Comparison of ENCODE assay signal across 8 mouse cellular contexts in genomic region chr6:149101076-149101942, GRCm38 (mm10). TPM values are rescaled to one million over a fixed set of nuclear protein-coding genes. Genes with fewer than 3 reads are reported as not detected.
A peak's percentile ranks its signal among the peaks of the same experiment; 100 is the strongest.
DNase-seq lines count a peak whose midpoint lies in the region; ATAC-seq lines count a peak whose summit lies in the region.

Dennd5b (minus strand) TSS chr6:149101680.

- peaks cover 7% of the 10 kb centered on the region for H3K4me1 ChIP-seq in forebrain, embryonic 12.5 days
- peaks cover 3% of the 10 kb centered on the region; the same call in 1 of the 2 replicates for H3K4me1 ChIP-seq in heart, embryonic 16.5 days (ENCODE audit: control insufficient read depth, insufficient read depth, low read length)
- H3K4me1 ChIP-seq in liver, embryonic 13.5 days (replicated peaks): no peaks in the 10 kb centered on the region
- H3K4me1 ChIP-seq in neural tube, embryonic 12.5 days: peaks cover 6% of the 10 kb centered on the region; the same call in 1 of the 2 replicates

- peak within 1 kb of the TSS; percentile 72 for H3K4me2 ChIP-seq in forebrain, embryonic 12.5 days
- peak within 1 kb of the TSS; percentile 87 for H3K4me2 ChIP-seq in heart, embryonic 16.5 days (ENCODE audit: low read depth, low read length)
- peak within 1 kb of the TSS; percentile 67 for H3K4me2 ChIP-seq in liver, embryonic 13.5 days
- H3K4me2 ChIP-seq in neural tube, embryonic 12.5 days (replicated peaks): peak within 1 kb of the TSS; percentile 71

- H3K9me3 ChIP-seq in forebrain, embryonic 12.5 days: no peaks in the 10 kb centered on the region
- no peaks in the 10 kb centered on the region for H3K9me3 ChIP-seq in heart, embryonic 16.5 days (replicated peaks; ENCODE audit: control insufficient read depth, low read length)
- no peaks in the 10 kb centered on the region for H3K9me3 ChIP-seq in liver, embryonic 13.5 days (replicated peaks)
- H3K9me3 ChIP-seq in neural tube, embryonic 12.5 days: no peaks in the 10 kb centered on the region

- no peaks in the 10 kb centered on the region for H3K36me3 ChIP-seq in forebrain, embryonic 12.5 days (replicated peaks)
- no peaks in the 10 kb centered on the region for H3K36me3 ChIP-seq in heart, embryonic 16.5 days (ENCODE audit: control insufficient read depth, insufficient read depth)
- no peaks in the 10 kb centered on the region for H3K36me3 ChIP-seq in liver, embryonic 13.5 days
- H3K36me3 ChIP-seq in neural tube, embryonic 12.5 days: no peaks in the 10 kb centered on the region

- H3K4me3 ChIP-seq in forebrain, embryonic 12.5 days (replicated peaks): peak within 1 kb of the TSS; percentile 82
- H3K4me3 ChIP-seq in heart, embryonic 16.5 days (ENCODE audit: low read length): peak within 1 kb of the TSS; percentile 97
- H3K4me3 ChIP-seq in liver, embryonic 13.5 days (replicated peaks): peak within 1 kb of the TSS; percentile 64
- H3K4me3 ChIP-seq in neural tube, embryonic 12.5 days: peak within 1 kb of the TSS; percentile 88

- peak within 1 kb of the TSS; percentile 97 for H3K27ac ChIP-seq in forebrain, embryonic 12.5 days
- peak within 1 kb of the TSS; percentile 95 for H3K27ac ChIP-seq in heart, embryonic 16.5 days (ENCODE audit: low read length)
- peak within 1 kb of the TSS; percentile 74 for H3K27ac ChIP-seq in liver, embryonic 13.5 days
- peak within 1 kb of the TSS; percentile 97 for H3K27ac ChIP-seq in neural tube, embryonic 12.5 days

- ATAC-seq in forebrain, embryonic 12.5 days (ENCODE audit: low FRiP score): peak; percentile 95
- peak; percentile 96 for ATAC-seq in heart, embryonic 16.5 days (replicated peaks; ENCODE audit: extremely low read depth, insufficient read depth, low FRiP score)
- ATAC-seq in liver, embryonic 13.5 days (ENCODE audit: low read depth): peak; percentile 77
- peak; percentile 90 for ATAC-seq in neural tube, embryonic 12.5 days (ENCODE audit: low FRiP score, low read depth)

- WGBS in forebrain, embryonic 12.5 days: under 1% methylated on average over 111 of the region's 124 CpGs
- under 1% methylated on average over 121 of the region's 124 CpGs for WGBS in heart, embryonic 16.5 days
- WGBS in liver, embryonic 13.5 days (ENCODE audit: insufficient replicate concordance): under 1% methylated on average over 124 of the region's 124 CpGs
- WGBS in neural tube, embryonic 12.5 days: under 1% methylated on average over 124 of the region's 124 CpGs

- no peaks in the 10 kb centered on the region; the same call in 1 of the 2 replicates for H3K27me3 ChIP-seq in forebrain, embryonic 12.5 days
- H3K27me3 ChIP-seq in heart, embryonic 16.5 days (ENCODE audit: control insufficient read depth, insufficient read depth, low read length): no peaks in the 10 kb centered on the region
- peaks cover 47% of the 10 kb centered on the region for H3K27me3 ChIP-seq in liver, embryonic 13.5 days
- no peaks in the 10 kb centered on the region for H3K27me3 ChIP-seq in neural tube, embryonic 12.5 days (replicated peaks)

- peak; percentile 72 to 76 for DNase-seq in B cell, adult 2 months
- DNase-seq in brain, adult 2 months (ENCODE audit: low read depth, low spot score): peak; percentile 94
- peak; percentile 85 to 93 for DNase-seq in kidney, postnatal 25 days
- no peak for DNase-seq in liver, embryonic 13.5 days
- DNase-seq in telencephalon, adult 2 months (ENCODE audit: low read depth, low spot score): peak; percentile 74

- H3K9ac ChIP-seq in forebrain, embryonic 12.5 days: peak within 1 kb of the TSS; percentile 92
- peak within 1 kb of the TSS; percentile 96 for H3K9ac ChIP-seq in heart, embryonic 16.5 days (ENCODE audit: low read length)
- H3K9ac ChIP-seq in liver, embryonic 13.5 days: peak within 1 kb of the TSS; percentile 74
- peak within 1 kb of the TSS; percentile 96 for H3K9ac ChIP-seq in neural tube, embryonic 12.5 days

RNA-seq across cellular contexts. Expression of gene Dennd5b, which starts in this region (rescaled TPM):
- polyA plus RNA-seq in forebrain, embryonic 12.5 days (2016; fragmentation: Nextera tagmentation; extraction: Ambion mirVana): 18.1 and 18.8 TPM in 2 replicates
- 5.0 and 6.1 TPM in 2 replicates for polyA plus RNA-seq in heart, embryonic 16.5 days (2015; fragmentation: Nextera tagmentation; extraction: Ambion mirVana)
- 3.8 and 4.3 TPM in 2 replicates for polyA plus RNA-seq in liver, embryonic 13.5 days (2015; fragmentation: Nextera tagmentation; extraction: Ambion mirVana)
- polyA plus RNA-seq in neural tube, embryonic 12.5 days (2016; fragmentation: Nextera tagmentation; extraction: Ambion mirVana): 17.4 and 20.0 TPM in 2 replicates
